ENCODE assay signal across 11 mouse cellular contexts in the genomic region with DNA sequence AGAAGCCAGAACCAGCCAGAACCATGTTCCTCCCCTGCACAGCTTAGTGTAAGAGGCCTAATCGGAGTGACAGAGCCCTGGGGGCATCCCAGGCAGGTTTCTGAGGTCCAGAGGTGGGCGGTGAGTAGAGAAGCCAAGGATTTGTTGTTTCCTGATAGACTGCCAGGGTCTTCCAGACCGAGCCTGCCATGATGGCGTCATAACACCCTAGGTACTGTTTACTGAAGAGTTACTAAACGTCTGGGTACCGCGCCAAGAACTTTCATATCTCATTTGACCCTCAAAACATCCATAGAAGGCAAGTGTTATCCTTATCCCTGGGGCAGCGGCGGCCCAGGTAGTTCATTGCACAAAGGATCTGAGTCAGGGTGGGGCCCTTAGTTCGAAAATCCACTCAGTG. TPM values are rescaled to one million over a fixed set of nuclear protein-coding genes. Genes with fewer than 3 reads are reported as not detected.
DNase-seq lines count a peak whose midpoint lies in the region; ATAC-seq and TF ChIP-seq lines count a peak whose summit lies in the region.
"Had no signal": no experiment of that assay in that cellular context is flagged by ENCODE, and none has a peak within 500 bp of the region (broad histone marks: within the 10 kb centered on the region; RNA-seq: fewer than 3 reads in every experiment).

No protein-coding gene starts in this region.

- no peak overlapping the region for H3K9ac ChIP-seq in forebrain, embryonic 15.5 days (replicated peaks)
- H3K9ac ChIP-seq in hindbrain, postnatal 0 days (replicated peaks; ENCODE audit: low read length), result no peak overlapping the region
- H3K9ac ChIP-seq in hindbrain, embryonic 12.5 days, result no peak overlapping the region
- H3K9ac ChIP-seq in ES-E14 (ENCODE audit: insufficient read depth, low read depth, low read length, poor library complexity, severe bottlenecking), result 0 out of 2 replicates have a peak overlapping the region, but pooled peaks have one; percentile 20
- no peak overlapping the region for H3K9ac ChIP-seq in limb, embryonic 13.5 days
- H3K9ac ChIP-seq: liver, embryonic 15.5 days had no signal

- 0 out of 2 replicates have a peak, but pooled peaks have one; percentile 19 for ATAC-seq in forebrain, embryonic 15.5 days (replicated peaks)
- ATAC-seq in hindbrain, postnatal 0 days, result no peak
- no peak for ATAC-seq in hindbrain, embryonic 12.5 days (ENCODE audit: low FRiP score)
- no peak for ATAC-seq in limb, embryonic 13.5 days (ENCODE audit: low FRiP score, low read depth)

- no peaks in the 10 kb centered on the region for H3K36me3 ChIP-seq in forebrain, embryonic 15.5 days
- no peaks in the 10 kb centered on the region for H3K36me3 ChIP-seq in forebrain, embryonic 10.5 days (replicated peaks)
- no peaks in the 10 kb centered on the region for H3K36me3 ChIP-seq in hindbrain, postnatal 0 days (ENCODE audit: insufficient read depth, low read length)
- no peaks in the 10 kb centered on the region for H3K36me3 ChIP-seq in hindbrain, embryonic 12.5 days
- no peaks in the 10 kb centered on the region for H3K36me3 ChIP-seq in ES-E14 (ENCODE audit: control insufficient read depth, insufficient read depth, low read length, poor library complexity, severe bottlenecking)
- H3K36me3 ChIP-seq in limb, embryonic 13.5 days, result no peaks in the 10 kb centered on the region
- H3K36me3 ChIP-seq: liver, embryonic 15.5 days had no signal

- TF ChIP-seq CTCF in hindbrain, postnatal 0 days (IDR thresholded peaks at IDR 0.05; ENCODE audit: low read depth), result no peak

- no peak overlapping the region for H3K4me3 ChIP-seq in forebrain, embryonic 15.5 days
- no peak overlapping the region for H3K4me3 ChIP-seq in forebrain, embryonic 10.5 days
- no peak overlapping the region for H3K4me3 ChIP-seq in hindbrain, postnatal 0 days (ENCODE audit: low read length)
- no peak overlapping the region for H3K4me3 ChIP-seq in hindbrain, embryonic 12.5 days
- H3K4me3 ChIP-seq in ES-E14 (ENCODE audit: insufficient read depth in 1 of 2, low read depth in 1 of 2, low read length in 2 of 2, poor library complexity in 1 of 2, severe bottlenecking in 1 of 2), result peak overlapping the region in 1 of 2 experiments; percentile 12; a peak in 1 of 4 replicates
- H3K4me3 ChIP-seq in limb, embryonic 13.5 days, result no peak overlapping the region
- H3K4me3 ChIP-seq: erythroblast, embryonic 14.5 days; liver, embryonic 15.5 days had no signal

- no peak overlapping the region for H3K4me2 ChIP-seq in forebrain, embryonic 15.5 days (replicated peaks)
- H3K4me2 ChIP-seq in hindbrain, postnatal 0 days (ENCODE audit: low read depth, low read length), result no peak overlapping the region
- no peak overlapping the region for H3K4me2 ChIP-seq in hindbrain, embryonic 12.5 days (replicated peaks)
- 0 out of 2 replicates have a peak overlapping the region, but pooled peaks have one; percentile 9 for H3K4me2 ChIP-seq in limb, embryonic 13.5 days (replicated peaks)
- H3K4me2 ChIP-seq: liver, embryonic 15.5 days had no signal

- DNase-seq in forebrain, embryonic 10.5 days (ENCODE audit: extremely low spot score, low spot score), result no peak
- DNase-seq in hindbrain, postnatal 0 days (ENCODE audit: low spot score), result no peak
- no peak for DNase-seq in ES-E14 (ENCODE audit: low read depth, low spot score)
- DNase-seq in cerebellum, adult 9-11 months, result no peak
- DNase-seq in left cerebral cortex, postnatal 14 days (ENCODE audit: low spot score in 2 of 2), result no peak
- DNase-seq: cerebellum, adult 8-10 months had no signal

- 82% methylated on average over 10 of the region's 10 CpGs for WGBS in forebrain, embryonic 15.5 days
- 89% methylated on average over 10 of the region's 10 CpGs for WGBS in forebrain, embryonic 10.5 days
- 88% methylated on average over 10 of the region's 10 CpGs for WGBS in hindbrain, postnatal 0 days
- 91% methylated on average over 10 of the region's 10 CpGs for WGBS in hindbrain, embryonic 12.5 days
- WGBS in limb, embryonic 13.5 days, result 83% methylated on average over 10 of the region's 10 CpGs

- intact Hi-C loops in left cerebral cortex, postnatal 14 days (cut with DNase I), result no loop called here

- no peaks in the 10 kb centered on the region for H3K9me3 ChIP-seq in forebrain, embryonic 15.5 days
- H3K9me3 ChIP-seq in forebrain, embryonic 10.5 days, result no peaks in the 10 kb centered on the region
- no peaks in the 10 kb centered on the region for H3K9me3 ChIP-seq in hindbrain, postnatal 0 days (ENCODE audit: low read length)
- H3K9me3 ChIP-seq in hindbrain, embryonic 12.5 days (replicated peaks), result no peaks in the 10 kb centered on the region
- H3K9me3 ChIP-seq in ES-E14 (ENCODE audit: control insufficient read depth, insufficient read depth, low read depth, low read length), result no peaks in the 10 kb centered on the region
- H3K9me3 ChIP-seq in limb, embryonic 13.5 days, result no peaks in the 10 kb centered on the region
- H3K9me3 ChIP-seq: liver, embryonic 15.5 days had no signal

- no peak overlapping the region for H3K27ac ChIP-seq in forebrain, embryonic 15.5 days (replicated peaks)
- H3K27ac ChIP-seq in forebrain, embryonic 10.5 days, result no peak overlapping the region
- peak overlapping the region; percentile 60; the same call in 1 of the 2 replicates for H3K27ac ChIP-seq in hindbrain, postnatal 0 days
- H3K27ac ChIP-seq in hindbrain, embryonic 12.5 days, result no peak overlapping the region
- H3K27ac ChIP-seq in ES-E14 (ENCODE audit: insufficient read depth, low read depth, low read length, poor library complexity, severe bottlenecking), result no peak overlapping the region
- peak overlapping the region; percentile 87 for H3K27ac ChIP-seq in limb, embryonic 13.5 days
- H3K27ac ChIP-seq: liver, embryonic 15.5 days had no signal

- peaks cover 10% of the 10 kb centered on the region for H3K4me1 ChIP-seq in forebrain, embryonic 15.5 days
- peaks cover 13% of the 10 kb centered on the region for H3K4me1 ChIP-seq in forebrain, embryonic 10.5 days
- H3K4me1 ChIP-seq in hindbrain, postnatal 0 days (ENCODE audit: insufficient read depth, low read length), result peaks cover 10% of the 10 kb centered on the region; the same call in 1 of the 2 replicates
- peaks cover 4% of the 10 kb centered on the region for H3K4me1 ChIP-seq in hindbrain, embryonic 12.5 days
- H3K4me1 ChIP-seq in ES-E14 (ENCODE audit: control insufficient read depth in 2 of 2, insufficient read depth in 2 of 2, low read length in 2 of 2, poor library complexity in 1 of 2), result peaks cover 15 to 40% of the 10 kb centered on the region in 2 experiments
- H3K4me1 ChIP-seq in limb, embryonic 13.5 days, result peaks cover 21% of the 10 kb centered on the region

- in situ Hi-C loops in ES-E14 (cut with MboI; ENCODE audit: low sequenced_read_pairs in 2 of 2, unreplicated experiment in 2 of 2), result no loop called here

- H3K27me3 ChIP-seq in forebrain, embryonic 15.5 days, result no peaks in the 10 kb centered on the region
- no peaks in the 10 kb centered on the region for H3K27me3 ChIP-seq in forebrain, embryonic 10.5 days (ENCODE audit: poor library complexity, severe bottlenecking)
- H3K27me3 ChIP-seq in hindbrain, postnatal 0 days (ENCODE audit: insufficient read depth, low read length), result no peaks in the 10 kb centered on the region
- H3K27me3 ChIP-seq in hindbrain, embryonic 12.5 days, result no peaks in the 10 kb centered on the region
- H3K27me3 ChIP-seq in limb, embryonic 13.5 days, result no peaks in the 10 kb centered on the region
- H3K27me3 ChIP-seq: liver, embryonic 15.5 days had no signal

TF ChIP-seq in ES-E14, 5 proteins besides CTCF, POLR2A, EP300 and RAD21:
- no peak for TF ChIP-seq CHD2 (IDR thresholded peaks at IDR 0.05; ENCODE audit: low read depth, low read length)
- TF ChIP-seq MAFK (IDR thresholded peaks at IDR 0.05; ENCODE audit: insufficient read depth, low read depth, low read length), result no peak
TF ChIP-seq in ES-E14: peak in this region for 0.

RNA-seq across cellular contexts. Expression of a gene that starts 26.1 kb away (rescaled TPM):
- polyA plus RNA-seq in forebrain, embryonic 15.5 days (2015; fragmentation: Nextera tagmentation; extraction: Ambion mirVana), result 114 and 116 TPM in 2 replicates
- polyA plus RNA-seq in forebrain, embryonic 10.5 days (2016; fragmentation: Nextera tagmentation; extraction: Ambion mirVana), result 210 and 227 TPM in 2 replicates
- total RNA-seq in hindbrain, postnatal 0 days (2014; rRNA removed), result 64.7 and 70.1 TPM in 2 replicates
- polyA plus RNA-seq in hindbrain, postnatal 0 days (2015; fragmentation: Nextera tagmentation; extraction: Ambion mirVana), result 57.1 and 59.7 TPM in 2 replicates
- polyA plus RNA-seq in hindbrain, embryonic 12.5 days (2016; fragmentation: Nextera tagmentation; extraction: Ambion mirVana), result 159 TPM in 2 replicates
- 62.4 and 69.3 TPM in 2 replicates for total RNA-seq in ES-E14 (2012; rRNA removed)
- polyA plus RNA-seq in limb, embryonic 13.5 days (2015; fragmentation: Nextera tagmentation; extraction: Ambion mirVana), result 137 and 146 TPM in 2 replicates
- 10 to 100 TPM; 31.2 to 32.0 TPM for total RNA-seq in left cerebral cortex, postnatal 14 days (2021)

RNA-seq across cellular contexts. Expression of a gene that starts 54.4 kb away (rescaled TPM):
- 202 and 208 TPM in 2 replicates for polyA plus RNA-seq in forebrain, embryonic 15.5 days (2015; fragmentation: Nextera tagmentation; extraction: Ambion mirVana)
- polyA plus RNA-seq in forebrain, embryonic 10.5 days (2016; fragmentation: Nextera tagmentation; extraction: Ambion mirVana), result 235 and 240 TPM in 2 replicates
- total RNA-seq in hindbrain, postnatal 0 days (2014; rRNA removed), result 20.8 and 21.2 TPM in 2 replicates
- 173 and 174 TPM in 2 replicates for polyA plus RNA-seq in hindbrain, postnatal 0 days (2015; fragmentation: Nextera tagmentation; extraction: Ambion mirVana)
- polyA plus RNA-seq in hindbrain, embryonic 12.5 days (2016; fragmentation: Nextera tagmentation; extraction: Ambion mirVana), result 238 and 258 TPM in 2 replicates
- 62.4 and 62.8 TPM in 2 replicates for total RNA-seq in ES-E14 (2012; rRNA removed)
- 295 and 303 TPM in 2 replicates for polyA plus RNA-seq in limb, embryonic 13.5 days (2015; fragmentation: Nextera tagmentation; extraction: Ambion mirVana)
- 100 to 1,000 TPM; 112 to 137 TPM for total RNA-seq in left cerebral cortex, postnatal 14 days (2021)

Comparison
In these comparisons a context has a peak if more than half of its experiments do, and no peak if none do; other contexts are left out.
1. H3K27ac ChIP-seq: peak in hindbrain, postnatal 0 days (single experiment) and limb, embryonic 13.5 days (single experiment); none in forebrain, embryonic 15.5 days (single experiment), forebrain, embryonic 10.5 days (single experiment), hindbrain, embryonic 12.5 days (single experiment) and ES-E14 (single experiment).